Mouse (Mus musculus) right cerebral cortex, adult 18-20 months (tissue): Measurements from ENCODE around the gene St8sia1.

Experiments
- DNase-seq: peaks from one replicate; pipeline ENCODE4 v3.0.0; 2022; ENCODE audit warnings: mixed read lengths

The St8sia1 gene

GRCm38 (mm10) chr6:142780574-142781033 lies 183.6 kb downstream of the St8sia1 start:
- no peak for DNase-seq

GRCm38 (mm10) chr6:142779812-142780573 lies 184.3 kb downstream of the St8sia1 start:
- DNase-seq, result no peak

GRCm38 (mm10) chr6:142779045-142779811 lies 185.0 kb downstream of the St8sia1 start:
- DNase-seq, result peak; percentile 56

GRCm38 (mm10) chr6:142776935-142777334 lies 187.3 kb downstream of the St8sia1 start:
- no peak for DNase-seq

- no peak for DNase-seq
Measured at GRCm38 (mm10) chr6:142773566-142773965, 190.7 kb downstream of the St8sia1 start.

- DNase-seq, result no peak
Measured at GRCm38 (mm10) chr6:142771643-142772042, 192.6 kb downstream of the St8sia1 start.
